Mouse (Mus musculus): ENCODE measurements around the gene BC048671.

DNA sequence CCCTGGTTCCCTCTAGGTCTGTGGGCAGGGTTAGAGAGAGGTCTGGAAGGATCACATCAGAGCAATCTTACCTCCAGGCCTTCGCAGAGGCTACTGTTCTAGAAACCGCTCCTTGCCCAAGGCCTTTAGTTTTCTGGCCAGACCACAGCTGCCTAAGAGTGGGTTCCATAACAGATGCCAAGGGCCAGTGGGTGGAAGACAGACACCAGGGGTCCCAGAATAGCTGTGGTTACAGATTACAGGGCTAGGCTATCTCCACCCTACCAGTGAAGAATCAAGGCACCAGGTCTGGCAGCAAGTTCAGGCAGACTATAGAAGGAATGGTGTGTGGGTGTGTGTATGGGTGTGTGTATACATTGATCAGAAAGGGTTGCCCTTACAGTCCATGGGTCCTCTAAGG is 18.0 kb downstream of the BC048671 start:
- TF ChIP-seq CTCF (IDR thresholded peaks at IDR 0.05; ENCODE audit: borderline replicate concordance, insufficient read depth, low read length) (no peak), POLR2A (IDR thresholded peaks at IDR 0.05; ENCODE audit: low read depth, low read length) (no peak)
